Mouse (Mus musculus) CD4-positive, CD25-positive, alpha-beta regulatory T cell (primary cell): ENCODE data around the gene Pacrg. TPM values are rescaled to one million over a fixed set of nuclear protein-coding genes. Genes with fewer than 3 reads are reported as not detected.

ENCODE experiments used
- polyA plus RNA-seq: library from polyadenylated mRNA; unstranded; fragments of 100-300 nt; shearing (Covaris generic); gene quantifications from one replicate; pipeline ENCODE4 v1.2.1, GENCODE M21; 2017

Gene Pacrg
- polyA plus RNA-seq, result not detected

GRCm38 (mm10) chr17:10840148-10840707 is at the start of gene Pacrg, which contains the start of gene Prkn:
TSS of gene Pacrg (minus strand) at chr17:10840311.
TSS of gene Prkn (plus strand) at chr17:10840384.

Other genes starting within 250 kb of the Pacrg start
- gene Prkn, start 73 bp upstream of the Pacrg start, polyA plus RNA-seq, result 0.17 TPM